Mouse (Mus musculus) cerebellum, adult (tissue): ENCODE data around the gene Zfp622.
"Not testable (repeated sequence)": the region's sequence is repeated elsewhere in the genome, so short reads cannot be mapped to it uniquely, and the experiment has no call there.

Source experiments
- ATAC-seq: cut with Nextera tagmentation; 2 replicates; pipeline ENCODE4 v1.9.2; 2017; ENCODE audit warnings: mild to moderate bottlenecking, moderate library complexity, mixed read lengths; ENCODE audit not compliant: insufficient number of reproducible peaks, low FRiP score, low TSS enrichment

The Zfp622 gene

GRCm38 (mm10) chr15:25966220-25966774 is 17.9 kb upstream of the Zfp622 start:
- ATAC-seq = no peak

GRCm38 (mm10) chr15:25971596-25971995 is 12.6 kb upstream of the Zfp622 start:
- no peak for ATAC-seq

GRCm38 (mm10) chr15:25972758-25973157 is 11.4 kb upstream of the Zfp622 start:
- ATAC-seq = no peak

GRCm38 (mm10) chr15:25974352-25974751 is 9.8 kb upstream of the Zfp622 start:
- no peak for ATAC-seq

- ATAC-seq = no peak
These were observed 8.4 kb upstream of the Zfp622 start for GRCm38 (mm10) chr15:25975810-25976209.

GRCm38 (mm10) chr15:25983614-25984013 is 552 bp upstream of the Zfp622 start:
- not testable (repeated sequence) for ATAC-seq

- ATAC-seq = peak; percentile 46
These were observed 747 bp downstream of the Zfp622 start for GRCm38 (mm10) chr15:25984734-25985492.

GRCm38 (mm10) chr15:25992992-25993727 is 9.0 kb downstream of the Zfp622 start:
- peak; percentile 68; the same call in 1 of the 2 replicates for ATAC-seq

- no peak; the same call in 1 of the 2 replicates for ATAC-seq
These were observed 11.4 kb downstream of the Zfp622 start for GRCm38 (mm10) chr15:25995521-25995920.

- not testable (repeated sequence) for ATAC-seq
These were observed 15.4 kb downstream of the Zfp622 start for GRCm38 (mm10) chr15:25999545-25999944.

GRCm38 (mm10) chr15:26008621-26009020 is 24.5 kb downstream of the Zfp622 start:
- no peak for ATAC-seq

GRCm38 (mm10) chr15:26012891-26013290 is 28.7 kb downstream of the Zfp622 start:
- ATAC-seq = no peak

GRCm38 (mm10) chr15:26015979-26016665 is 32.0 kb downstream of the Zfp622 start:
- no peak for ATAC-seq

GRCm38 (mm10) chr15:26021721-26022120 is 37.6 kb downstream of the Zfp622 start:
- ATAC-seq = no peak

- no peak for ATAC-seq
These were observed 38.5 kb downstream of the Zfp622 start for GRCm38 (mm10) chr15:26022636-26023035.

GRCm38 (mm10) chr15:26031692-26032091 is 47.5 kb downstream of the Zfp622 start:
- ATAC-seq = no peak

- ATAC-seq = no peak
These were observed 56.4 kb downstream of the Zfp622 start for GRCm38 (mm10) chr15:26040567-26040966.

- ATAC-seq = no peak
These were observed 57.2 kb downstream of the Zfp622 start for GRCm38 (mm10) chr15:26041196-26041947.
